Mouse (Mus musculus): Measurements from ENCODE around the gene Nprl3. TPM values are rescaled to one million over a fixed set of nuclear protein-coding genes. Genes with fewer than 3 reads are reported as not detected.
A peak's percentile ranks its signal among the peaks of the same experiment; 100 is the strongest.

Gene Nprl3
- polyA plus RNA-seq, 1 experiment from 2014 or later = 46.9 TPM

DNA sequence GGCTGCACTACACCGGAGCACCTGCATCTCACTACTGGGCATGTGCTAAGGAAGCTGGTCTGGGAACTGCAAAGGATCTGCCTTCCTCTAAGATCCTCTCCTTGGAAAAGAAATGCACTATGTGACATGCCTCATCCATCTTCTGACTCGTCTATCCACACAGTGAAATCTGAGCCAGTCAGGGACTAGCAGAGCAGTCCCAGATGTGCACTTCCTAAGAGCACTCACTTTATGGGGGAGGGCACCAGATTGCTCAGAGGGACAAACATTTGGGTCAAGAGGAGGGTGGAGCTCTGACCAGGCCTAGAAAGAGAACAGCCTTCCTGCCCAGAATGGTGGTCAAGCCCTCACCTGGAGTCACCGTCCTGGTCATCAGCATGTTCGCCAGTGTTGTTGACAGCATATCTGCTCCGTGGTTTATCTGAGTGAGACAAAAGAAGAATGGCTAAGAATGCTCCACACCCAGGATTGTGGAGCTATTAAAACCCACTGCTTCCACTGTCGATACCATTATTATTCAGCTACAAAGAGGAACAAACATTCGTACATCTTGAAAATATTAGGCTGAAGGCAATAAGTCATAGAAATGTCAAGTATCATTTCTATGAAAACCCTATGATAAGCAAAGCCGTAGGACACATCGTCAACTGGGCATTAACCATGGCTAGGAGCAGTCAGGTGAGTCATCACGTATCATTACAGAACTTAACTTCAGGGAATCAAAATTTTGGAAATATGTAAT lies 4.7 kb downstream of the Nprl3 start:
- Histone ChIP-seq H3K4me1 (peaks cover 10% of the 10 kb centered on the region), H3K36me3 (peaks cover 8% of the 10 kb centered on the region; the same call in 1 of the 2 replicates), H3K27me3 (no peaks in the 10 kb centered on the region), H3K4me2 (no peak overlapping the region), H3K4me3 (no peak overlapping the region), H3K27ac (no peak overlapping the region), H3K9me3 (no peaks in the 10 kb centered on the region), H3K9ac (no peak overlapping the region)
- WGBS = 57% methylated on average over 10 of the region's 10 CpGs
- ATAC-seq (ENCODE audit: borderline replicate concordance, extremely low read depth, low FRiP score, low TSS enrichment) = no peak

- Histone ChIP-seq H3K4me1 (no peaks in the 10 kb centered on the region), H3K27me3 (no peaks in the 10 kb centered on the region), H3K36me3 (peaks cover 14% of the 10 kb centered on the region), H3K4me3 (no peak overlapping the region), H3K9ac (no peak overlapping the region), H3K27ac (no peak overlapping the region), H3K4me2 (no peak overlapping the region), H3K9me3 (no peaks in the 10 kb centered on the region)
- WGBS = 85% methylated on average over 3 of the region's 3 CpGs
- no peak for ATAC-seq (ENCODE audit: borderline replicate concordance, extremely low read depth, low FRiP score, low TSS enrichment)
Measured at GRCm38 (mm10) chr11:32256566-32256965, 10.9 kb downstream of the Nprl3 start.

GRCm38 (mm10) chr11:32256146-32256545 lies 11.4 kb downstream of the Nprl3 start:
- 96% methylated on average over 1 of the region's 1 CpGs for WGBS
- Histone ChIP-seq H3K9me3 (no peaks in the 10 kb centered on the region), H3K4me1 (no peaks in the 10 kb centered on the region), H3K36me3 (peaks cover 13% of the 10 kb centered on the region), H3K27me3 (no peaks in the 10 kb centered on the region), H3K4me3 (no peak overlapping the region), H3K27ac (no peak overlapping the region), H3K4me2 (no peak overlapping the region), H3K9ac (no peak overlapping the region)
- peak; percentile 78; the same call in 1 of the 2 replicates for ATAC-seq (ENCODE audit: borderline replicate concordance, extremely low read depth, low FRiP score, low TSS enrichment)

DNA sequence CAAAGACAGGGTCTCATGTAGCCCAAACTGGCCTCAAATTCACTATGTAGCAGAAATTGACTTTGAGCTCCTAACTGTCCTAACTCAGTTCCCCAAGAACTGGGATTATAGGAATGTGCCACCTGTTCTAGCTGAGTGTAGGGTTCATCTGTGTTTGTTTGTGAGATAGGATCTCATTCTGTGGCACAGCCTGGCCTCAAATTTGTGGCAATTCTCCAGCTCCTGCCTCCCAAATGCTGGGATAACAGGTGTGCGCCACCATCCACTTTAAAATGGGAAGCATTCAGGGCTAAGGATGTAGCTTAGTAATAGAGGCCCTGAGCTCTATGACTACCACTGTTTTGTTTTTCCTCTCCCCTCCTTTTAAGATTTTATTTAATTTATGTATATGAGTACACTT lies 14.4 kb downstream of the Nprl3 start:
- Histone ChIP-seq H3K9me3 (no peaks in the 10 kb centered on the region), H3K27ac (no peak overlapping the region), H3K4me2 (no peak overlapping the region), H3K36me3 (peaks cover 32% of the 10 kb centered on the region), H3K4me3 (no peak overlapping the region), H3K4me1 (no peaks in the 10 kb centered on the region), H3K9ac (no peak overlapping the region), H3K27me3 (no peaks in the 10 kb centered on the region)
- ATAC-seq (ENCODE audit: borderline replicate concordance, extremely low read depth, low FRiP score, low TSS enrichment) = no peak
- WGBS = 94% methylated on average over 1 of the region's 1 CpGs

DNA sequence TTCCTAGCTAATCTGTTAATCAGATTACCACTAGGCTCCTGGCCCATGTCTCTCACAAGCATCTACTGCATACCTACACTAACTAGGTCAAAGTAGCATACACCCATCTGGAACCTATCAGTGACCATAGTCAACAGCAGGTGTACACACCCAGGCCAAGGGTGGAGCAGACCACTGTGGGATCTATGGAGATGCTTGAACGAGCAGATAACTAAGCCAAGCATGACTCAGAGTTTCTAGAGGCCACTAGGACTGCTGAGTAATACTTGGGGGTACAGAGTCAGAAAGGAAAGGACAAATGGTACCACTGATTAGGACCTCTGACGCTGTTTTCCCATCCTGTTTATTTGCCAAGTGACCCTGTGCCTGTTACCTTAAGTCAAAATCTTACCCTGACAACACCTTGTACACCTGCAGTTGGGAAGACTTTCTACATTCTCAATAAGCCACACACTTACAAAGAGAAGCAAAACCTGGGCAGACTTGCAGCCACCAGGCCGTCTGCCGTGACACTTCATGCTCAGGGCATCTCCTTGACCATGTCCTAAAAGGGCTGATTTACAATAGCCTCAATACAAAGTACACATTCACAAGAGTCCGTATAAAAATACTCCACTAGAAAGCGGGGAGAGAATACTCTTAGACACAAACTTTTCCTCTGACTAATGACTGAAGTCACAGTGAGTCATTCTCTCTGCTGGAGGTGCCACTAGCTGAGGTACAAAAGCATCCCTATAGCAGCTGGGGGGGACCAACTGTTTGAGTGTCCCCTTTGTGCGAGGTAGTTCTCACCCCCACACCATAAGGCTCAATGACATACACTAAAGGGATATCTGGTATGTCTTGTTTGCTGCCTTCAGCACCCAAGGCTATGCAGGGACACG lies 16.4 kb downstream of the Nprl3 start:
- ATAC-seq (ENCODE audit: borderline replicate concordance, extremely low read depth, low FRiP score, low TSS enrichment) = peak; percentile 39; the same call in 1 of the 2 replicates
- Histone ChIP-seq H3K9ac (no peak overlapping the region), H3K27me3 (no peaks in the 10 kb centered on the region), H3K4me1 (no peaks in the 10 kb centered on the region), H3K4me3 (no peak overlapping the region), H3K36me3 (peaks cover 45% of the 10 kb centered on the region), H3K4me2 (no peak overlapping the region), H3K27ac (no peak overlapping the region), H3K9me3 (no peaks in the 10 kb centered on the region)
- 88% methylated on average over 8 of the region's 8 CpGs for WGBS

- H3K4me1 ChIP-seq = no peaks in the 10 kb centered on the region
- 72% methylated on average over 3 of the region's 3 CpGs for WGBS
- no peak for ATAC-seq (ENCODE audit: borderline replicate concordance, extremely low read depth, low FRiP score, low TSS enrichment)
- no peaks in the 10 kb centered on the region for H3K27me3 ChIP-seq
- H3K36me3 ChIP-seq = peaks cover 45% of the 10 kb centered on the region
- H3K9ac ChIP-seq = no peak overlapping the region
- no peak overlapping the region for H3K4me2 ChIP-seq
- H3K4me3 ChIP-seq = no peak overlapping the region
- H3K27ac ChIP-seq = no peak overlapping the region
- no peaks in the 10 kb centered on the region for H3K9me3 ChIP-seq
Measured at GRCm38 (mm10) chr11:32248350-32248749, 19.2 kb downstream of the Nprl3 start.

GRCm38 (mm10) chr11:32247068-32247467 lies 20.4 kb downstream of the Nprl3 start:
- no peak for ATAC-seq (ENCODE audit: borderline replicate concordance, extremely low read depth, low FRiP score, low TSS enrichment)
- Histone ChIP-seq H3K9me3 (no peaks in the 10 kb centered on the region), H3K9ac (no peak overlapping the region), H3K27me3 (no peaks in the 10 kb centered on the region), H3K27ac (no peak overlapping the region), H3K4me2 (no peak overlapping the region), H3K4me1 (no peaks in the 10 kb centered on the region), H3K36me3 (peaks cover 39% of the 10 kb centered on the region), H3K4me3 (no peak overlapping the region)

DNA sequence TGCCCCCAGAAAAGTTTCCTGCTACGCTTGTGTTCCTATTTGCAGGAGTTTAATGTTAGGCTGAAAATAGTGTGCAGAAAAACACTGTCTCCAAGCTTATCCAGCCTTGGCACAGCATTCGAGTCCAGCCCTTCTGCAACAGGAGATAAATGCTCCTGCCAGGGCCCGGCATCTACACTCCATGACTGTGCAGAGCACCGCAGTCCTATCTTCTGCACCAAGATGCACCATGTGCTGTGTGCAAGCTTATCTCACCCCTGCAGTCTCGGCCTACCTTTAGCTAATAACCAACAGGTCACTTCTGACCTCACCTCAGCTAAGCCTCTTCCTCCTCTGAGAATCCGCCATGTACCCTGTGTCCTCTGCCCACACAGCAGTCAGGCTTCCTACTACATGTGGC lies 21.9 kb downstream of the Nprl3 start:
- no peak overlapping the region for H3K4me3 ChIP-seq
- no peaks in the 10 kb centered on the region for H3K9me3 ChIP-seq
- no peaks in the 10 kb centered on the region for H3K4me1 ChIP-seq
- 86% methylated on average over 6 of the region's 6 CpGs for WGBS
- H3K27me3 ChIP-seq = no peaks in the 10 kb centered on the region
- no peak overlapping the region for H3K9ac ChIP-seq
- no peak overlapping the region for H3K27ac ChIP-seq
- ATAC-seq (ENCODE audit: borderline replicate concordance, extremely low read depth, low FRiP score, low TSS enrichment) = peak; percentile 69; the same call in 1 of the 2 replicates
- peaks cover 43% of the 10 kb centered on the region for H3K36me3 ChIP-seq
- H3K4me2 ChIP-seq = no peak overlapping the region

DNA sequence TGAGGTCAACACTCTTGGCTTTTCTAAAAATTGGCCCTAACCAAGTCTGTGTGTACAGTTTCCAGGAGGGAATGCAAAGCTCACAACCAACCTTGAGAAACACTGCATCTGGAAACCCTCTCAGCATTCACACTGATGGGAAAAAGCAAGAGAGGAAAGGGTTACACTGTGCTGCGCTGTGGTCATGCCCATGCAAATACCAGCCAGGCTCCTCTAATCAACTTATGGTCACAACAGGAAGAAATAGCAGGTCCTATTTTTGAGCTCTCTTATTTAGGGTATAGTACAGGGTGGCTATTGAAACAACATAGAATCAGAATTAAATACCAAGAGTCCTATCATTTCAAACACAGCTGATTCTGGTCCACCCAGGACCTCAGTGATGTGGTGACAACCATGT lies 22.9 kb downstream of the Nprl3 start:
- H3K4me2 ChIP-seq = no peak overlapping the region
- 0 out of 2 replicates have a peak overlapping the region, but pooled peaks have one; percentile 10 for H3K27ac ChIP-seq
- no peaks in the 10 kb centered on the region for H3K27me3 ChIP-seq
- no peaks in the 10 kb centered on the region for H3K9me3 ChIP-seq
- no peak overlapping the region for H3K4me3 ChIP-seq
- no peak overlapping the region for H3K9ac ChIP-seq
- WGBS = 96% methylated on average over 1 of the region's 1 CpGs
- no peaks in the 10 kb centered on the region for H3K4me1 ChIP-seq
- peaks cover 40% of the 10 kb centered on the region for H3K36me3 ChIP-seq
- no peak for ATAC-seq (ENCODE audit: borderline replicate concordance, extremely low read depth, low FRiP score, low TSS enrichment)

GRCm38 (mm10) chr11:32244064-32244463 lies 23.4 kb downstream of the Nprl3 start:
- ATAC-seq (ENCODE audit: borderline replicate concordance, extremely low read depth, low FRiP score, low TSS enrichment) = no peak
- H3K27me3 ChIP-seq = no peaks in the 10 kb centered on the region
- 84% methylated on average over 3 of the region's 3 CpGs for WGBS
- no peaks in the 10 kb centered on the region for H3K9me3 ChIP-seq
- H3K4me3 ChIP-seq = no peak overlapping the region
- H3K4me2 ChIP-seq = no peak overlapping the region
- H3K9ac ChIP-seq = no peak overlapping the region
- 0 out of 2 replicates have a peak overlapping the region, but pooled peaks have one; percentile 19 for H3K27ac ChIP-seq
- H3K36me3 ChIP-seq = peaks cover 40% of the 10 kb centered on the region
- H3K4me1 ChIP-seq = no peaks in the 10 kb centered on the region

GRCm38 (mm10) chr11:32243205-32243955 lies 24.1 kb downstream of the Nprl3 start:
- Histone ChIP-seq H3K4me3 (no peak overlapping the region), H3K27ac (0 out of 2 replicates have a peak overlapping the region, but pooled peaks have one; percentile 19), H3K9ac (no peak overlapping the region), H3K9me3 (no peaks in the 10 kb centered on the region), H3K4me1 (no peaks in the 10 kb centered on the region), H3K36me3 (peaks cover 39% of the 10 kb centered on the region), H3K27me3 (no peaks in the 10 kb centered on the region), H3K4me2 (no peak overlapping the region)
- 68% methylated on average over 7 of the region's 7 CpGs for WGBS
- peak; percentile 23; the same call in 1 of the 2 replicates for ATAC-seq (ENCODE audit: borderline replicate concordance, extremely low read depth, low FRiP score, low TSS enrichment)
